Mouse (Mus musculus): ENCODE measurements at regions not wholly inside any gene's neighbourhood (a gene's known extent, or its start where the extent isn't known, plus 50 kb on each side); places are given as distances from the start of the nearest gene placed in this dataset.

- 71% methylated on average over 18 of the region's 18 CpGs for WGBS
- no peak for DNase-seq (ENCODE audit: low spot score)
- no peaks in the 10 kb centered on the region for H3K36me3 ChIP-seq
- no peak overlapping the region for H3K27ac ChIP-seq
- no peak overlapping the region for H3K4me3 ChIP-seq
- H3K9me3 ChIP-seq: no peaks in the 10 kb centered on the region
- no peaks in the 10 kb centered on the region for H3K27me3 ChIP-seq (ENCODE audit: insufficient read depth, poor library complexity, severe bottlenecking)
- H3K4me1 ChIP-seq (replicated peaks): no peaks in the 10 kb centered on the region
Observed at GRCm38 (mm10) chr1:154065336-154066329, 135.4 kb upstream of the Zfp648 start.

- Histone ChIP-seq H3K27ac (no peak overlapping the region), H3K4me1 (replicated peaks) (no peaks in the 10 kb centered on the region), H3K4me3 (no peak overlapping the region), H3K36me3 (no peaks in the 10 kb centered on the region), H3K27me3 (ENCODE audit: insufficient read depth, poor library complexity, severe bottlenecking) (no peaks in the 10 kb centered on the region), H3K9me3 (no peaks in the 10 kb centered on the region)
- no peak for DNase-seq (ENCODE audit: low spot score)
- 94% methylated on average over 1 of the region's 1 CpGs for WGBS
Observed at GRCm38 (mm10) chr1:154067856-154068255, 133.1 kb upstream of the Zfp648 start.

GRCm38 (mm10) chr1:154074270-154074669, 126.7 kb upstream of the Zfp648 start:
- no peak for DNase-seq (ENCODE audit: low spot score)
- Histone ChIP-seq H3K27ac (no peak overlapping the region), H3K9me3 (no peaks in the 10 kb centered on the region), H3K4me3 (no peak overlapping the region), H3K27me3 (ENCODE audit: insufficient read depth, poor library complexity, severe bottlenecking) (no peaks in the 10 kb centered on the region), H3K36me3 (no peaks in the 10 kb centered on the region), H3K4me1 (replicated peaks) (peaks cover 4% of the 10 kb centered on the region)
- 96% methylated on average over 1 of the region's 1 CpGs for WGBS

- Histone ChIP-seq H3K4me3 (no peak overlapping the region), H3K36me3 (no peaks in the 10 kb centered on the region), H3K9me3 (no peaks in the 10 kb centered on the region), H3K27ac (no peak overlapping the region), H3K4me1 (replicated peaks) (peaks cover 15% of the 10 kb centered on the region), H3K27me3 (ENCODE audit: insufficient read depth, poor library complexity, severe bottlenecking) (no peaks in the 10 kb centered on the region)
- no peak for DNase-seq (ENCODE audit: low spot score)
- 68% methylated on average over 10 of the region's 10 CpGs for WGBS
Observed at GRCm38 (mm10) chr1:154076684-154077475, 124.1 kb upstream of the Zfp648 start.

GRCm38 (mm10) chr1:154080505-154081380, 120.2 kb upstream of the Zfp648 start:
- Histone ChIP-seq H3K36me3 (no peaks in the 10 kb centered on the region), H3K27ac (no peak overlapping the region), H3K27me3 (ENCODE audit: insufficient read depth, poor library complexity, severe bottlenecking) (no peaks in the 10 kb centered on the region), H3K9me3 (no peaks in the 10 kb centered on the region), H3K4me1 (replicated peaks) (peaks cover 15% of the 10 kb centered on the region), H3K4me3 (no peak overlapping the region)
- WGBS: 56% methylated on average over 10 of the region's 10 CpGs
- DNase-seq (ENCODE audit: low spot score): no peak

GRCm38 (mm10) chr1:154086145-154086544, 114.8 kb upstream of the Zfp648 start:
- no peaks in the 10 kb centered on the region for H3K9me3 ChIP-seq
- 0 out of 2 replicates have a peak, but pooled peaks cover 3% of the 10 kb centered on the region for H3K4me1 ChIP-seq (replicated peaks)
- H3K4me3 ChIP-seq: no peak overlapping the region
- no peaks in the 10 kb centered on the region for H3K27me3 ChIP-seq (ENCODE audit: insufficient read depth, poor library complexity, severe bottlenecking)
- H3K36me3 ChIP-seq: no peaks in the 10 kb centered on the region
- H3K27ac ChIP-seq: no peak overlapping the region
- DNase-seq (ENCODE audit: low spot score): no peak

GRCm38 (mm10) chr1:154089815-154090214, 111.2 kb upstream of the Zfp648 start:
- no peak for DNase-seq (ENCODE audit: low spot score)
- no peaks in the 10 kb centered on the region for H3K27me3 ChIP-seq (ENCODE audit: insufficient read depth, poor library complexity, severe bottlenecking)
- no peak overlapping the region for H3K4me3 ChIP-seq
- 87% methylated on average over 3 of the region's 3 CpGs for WGBS
- no peak overlapping the region for H3K27ac ChIP-seq
- no peaks in the 10 kb centered on the region for H3K36me3 ChIP-seq
- 0 out of 2 replicates have a peak, but pooled peaks cover 3% of the 10 kb centered on the region for H3K4me1 ChIP-seq (replicated peaks)
- no peaks in the 10 kb centered on the region for H3K9me3 ChIP-seq

- Histone ChIP-seq H3K27me3 (ENCODE audit: insufficient read depth, poor library complexity, severe bottlenecking) (no peaks in the 10 kb centered on the region), H3K4me3 (no peak overlapping the region), H3K4me1 (replicated peaks) (0 out of 2 replicates have a peak, but pooled peaks cover 3% of the 10 kb centered on the region), H3K36me3 (no peaks in the 10 kb centered on the region), H3K9me3 (no peaks in the 10 kb centered on the region), H3K27ac (no peak overlapping the region)
- DNase-seq (ENCODE audit: low spot score): no peak
- WGBS: 71% methylated on average over 7 of the region's 7 CpGs
Observed at GRCm38 (mm10) chr1:154090521-154091490, 110.2 kb upstream of the Zfp648 start.

- H3K27me3 ChIP-seq (ENCODE audit: insufficient read depth, poor library complexity, severe bottlenecking): no peaks in the 10 kb centered on the region
- no peak for DNase-seq (ENCODE audit: low spot score)
- H3K36me3 ChIP-seq: no peaks in the 10 kb centered on the region
- H3K4me3 ChIP-seq: no peak overlapping the region
- no peaks in the 10 kb centered on the region for H3K9me3 ChIP-seq
- WGBS: 79% methylated on average over 4 of the region's 4 CpGs
- H3K27ac ChIP-seq: no peak overlapping the region
- 0 out of 2 replicates have a peak, but pooled peaks cover 3% of the 10 kb centered on the region for H3K4me1 ChIP-seq (replicated peaks)
Observed at GRCm38 (mm10) chr1:154093549-154093948, 107.4 kb upstream of the Zfp648 start.

- WGBS: 88% methylated on average over 5 of the region's 5 CpGs
- no peak for DNase-seq (ENCODE audit: low spot score)
- H3K4me1 ChIP-seq (replicated peaks): 0 out of 2 replicates have a peak, but pooled peaks cover 3% of the 10 kb centered on the region
- no peak overlapping the region for H3K4me3 ChIP-seq
- no peaks in the 10 kb centered on the region for H3K36me3 ChIP-seq
- no peak overlapping the region for H3K27ac ChIP-seq
- H3K9me3 ChIP-seq: no peaks in the 10 kb centered on the region
- H3K27me3 ChIP-seq (ENCODE audit: insufficient read depth, poor library complexity, severe bottlenecking): no peaks in the 10 kb centered on the region
Observed at GRCm38 (mm10) chr1:154094357-154094756, 106.6 kb upstream of the Zfp648 start.

- H3K4me1 ChIP-seq (replicated peaks): no peaks in the 10 kb centered on the region
- no peak overlapping the region for H3K27ac ChIP-seq
- H3K9me3 ChIP-seq: no peaks in the 10 kb centered on the region
- no peak overlapping the region for H3K4me3 ChIP-seq
- no peaks in the 10 kb centered on the region for H3K36me3 ChIP-seq
- DNase-seq (ENCODE audit: low spot score): no peak
- no peaks in the 10 kb centered on the region for H3K27me3 ChIP-seq (ENCODE audit: insufficient read depth, poor library complexity, severe bottlenecking)
- 93% methylated on average over 7 of the region's 7 CpGs for WGBS
Observed at GRCm38 (mm10) chr1:154096113-154096512, 104.9 kb upstream of the Zfp648 start.

Measured in hindbrain, embryonic 10.5 days (tissue).